Mouse (Mus musculus): ENCODE data around the gene Lgr4. TPM values are rescaled to one million over a fixed set of nuclear protein-coding genes. Genes with fewer than 3 reads are reported as not detected.

The Lgr4 gene
- polyA plus RNA-seq, 1 experiment from 2014 or later, result 20.8 TPM

DNA sequence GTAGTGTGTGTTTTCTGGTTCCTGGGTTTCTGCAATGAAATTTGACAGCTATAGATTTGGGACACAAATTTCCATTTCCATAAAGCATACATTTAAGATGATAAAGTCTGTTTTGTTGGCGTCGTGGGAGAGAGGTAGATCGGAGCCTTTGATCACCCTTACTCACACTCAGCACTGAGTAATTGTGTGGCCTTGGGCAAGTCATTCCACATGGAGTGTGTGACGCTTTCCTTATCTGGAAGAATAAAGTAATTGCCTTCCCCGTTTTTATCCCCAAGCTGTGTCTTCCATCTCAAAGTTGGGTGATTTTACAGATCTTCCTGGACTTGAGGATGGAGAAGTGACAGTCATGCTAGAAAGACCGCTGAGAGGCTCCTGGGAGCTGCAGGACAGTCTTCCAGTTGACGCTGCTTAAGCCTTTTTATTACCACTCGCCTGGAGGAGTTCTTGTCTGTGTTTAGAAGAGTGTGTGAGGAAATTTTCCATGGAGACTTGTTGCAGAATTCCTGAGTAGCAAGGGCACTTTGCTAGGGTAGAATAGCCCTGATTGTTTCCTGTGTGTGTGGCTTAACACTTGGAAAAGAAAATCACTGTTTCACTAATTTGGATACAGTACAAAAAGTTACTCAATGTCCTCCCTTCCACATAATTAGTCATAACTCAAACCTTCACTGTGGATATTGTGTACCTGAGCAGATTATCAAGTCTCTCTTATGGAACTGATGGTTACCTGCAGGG lies 4.0 kb downstream of the Lgr4 start:
- H3K4me2 ChIP-seq (ENCODE audit: low read length), result peak overlapping the region; percentile 19; the same call in 1 of the 2 replicates
- 0 out of 2 replicates have a peak overlapping the region, but pooled peaks have one; percentile 5 for H3K9ac ChIP-seq (ENCODE audit: low read length)
- H3K4me1 ChIP-seq (ENCODE audit: control insufficient read depth in 2 of 2, insufficient read depth in 2 of 2, low read length in 2 of 2), result peaks cover 11 to 39% of the 10 kb centered on the region in 2 experiments
- H3K9me3 ChIP-seq (ENCODE audit: control insufficient read depth, low read length), result no peaks in the 10 kb centered on the region
- WGBS, result 47% methylated on average over 8 of the region's 8 CpGs
- no peak overlapping the region for H3K4me3 ChIP-seq (ENCODE audit: control insufficient read depth in 1 of 2, insufficient read depth in 1 of 2, low read depth in 1 of 2, low read length in 2 of 2)
- H3K27ac ChIP-seq (replicated peaks in 1 of 2; ENCODE audit: control insufficient read depth in 1 of 2, insufficient read depth in 1 of 2, low read depth in 2 of 2, low read length in 2 of 2), result peak overlapping the region in 1 of 2 experiments; percentile 12; a peak in 1 of 4 replicates
- H3K36me3 ChIP-seq (ENCODE audit: control insufficient read depth, insufficient read depth, low read length), result peaks cover 10% of the 10 kb centered on the region
- H3K27me3 ChIP-seq (ENCODE audit: control insufficient read depth, insufficient read depth, low read length), result no peaks in the 10 kb centered on the region
- no peak for ATAC-seq (ENCODE audit: insufficient number of reproducible peaks, insufficient read depth, low FRiP score, low read depth)

DNA sequence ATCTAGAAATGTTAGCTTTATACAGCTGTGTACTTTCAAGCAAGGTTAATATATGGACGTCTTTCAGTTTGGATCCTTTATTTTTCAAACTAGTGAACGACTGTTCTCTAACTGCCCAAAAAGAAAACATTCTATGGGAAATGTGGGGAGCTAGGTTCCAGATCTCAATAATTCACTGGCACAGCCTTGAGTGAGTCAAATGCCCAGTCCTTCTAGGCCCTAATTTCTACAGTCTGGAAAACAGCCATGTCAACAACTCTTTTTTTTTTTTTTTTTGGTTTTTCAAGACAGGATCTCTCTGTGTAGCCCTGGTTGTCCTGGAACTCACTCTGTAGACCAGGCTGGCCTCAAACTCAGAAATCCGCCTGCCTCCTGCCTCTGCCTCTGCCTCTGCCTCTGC lies 4.9 kb downstream of the Lgr4 start:
- H3K27ac ChIP-seq (replicated peaks in 1 of 2; ENCODE audit: control insufficient read depth in 1 of 2, insufficient read depth in 1 of 2, low read depth in 2 of 2, low read length in 2 of 2), result no peak overlapping the region
- no peak overlapping the region for H3K4me2 ChIP-seq (ENCODE audit: low read length)
- peaks cover 10% of the 10 kb centered on the region for H3K36me3 ChIP-seq (ENCODE audit: control insufficient read depth, insufficient read depth, low read length)
- 83% methylated on average over 3 of the region's 3 CpGs for WGBS
- no peak for ATAC-seq (ENCODE audit: insufficient number of reproducible peaks, insufficient read depth, low FRiP score, low read depth)
- peaks cover 11 to 34% of the 10 kb centered on the region in 2 experiments for H3K4me1 ChIP-seq (ENCODE audit: control insufficient read depth in 2 of 2, insufficient read depth in 2 of 2, low read length in 2 of 2)
- H3K4me3 ChIP-seq (ENCODE audit: control insufficient read depth in 1 of 2, insufficient read depth in 1 of 2, low read depth in 1 of 2, low read length in 2 of 2), result no peak overlapping the region
- H3K9ac ChIP-seq (ENCODE audit: low read length), result no peak overlapping the region
- no peaks in the 10 kb centered on the region for H3K9me3 ChIP-seq (ENCODE audit: control insufficient read depth, low read length)
- no peaks in the 10 kb centered on the region for H3K27me3 ChIP-seq (ENCODE audit: control insufficient read depth, insufficient read depth, low read length)

DNA sequence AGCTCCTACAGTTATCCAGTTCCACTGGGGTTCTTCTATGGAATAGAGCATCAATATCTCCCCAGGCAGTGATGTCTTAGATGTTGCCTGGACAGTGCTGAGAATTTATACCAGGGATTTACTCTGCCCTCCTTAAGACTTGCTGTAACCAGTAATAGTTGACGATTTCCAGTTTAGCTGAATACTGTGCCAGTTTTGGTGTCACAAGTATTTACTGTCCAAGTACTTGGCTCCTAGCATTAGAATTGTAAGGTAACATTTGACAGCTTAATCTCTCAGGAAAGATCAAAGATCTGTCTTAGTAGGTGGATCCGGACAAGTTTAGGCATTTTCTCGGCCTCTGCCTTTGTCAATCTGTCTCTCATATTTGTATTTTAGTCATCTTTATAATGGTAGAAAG lies 5.6 kb downstream of the Lgr4 start:
- no peak overlapping the region for H3K9ac ChIP-seq (ENCODE audit: low read length)
- no peak for ATAC-seq (ENCODE audit: insufficient number of reproducible peaks, insufficient read depth, low FRiP score, low read depth)
- H3K9me3 ChIP-seq (ENCODE audit: control insufficient read depth, low read length), result no peaks in the 10 kb centered on the region
- H3K27ac ChIP-seq (replicated peaks in 1 of 2; ENCODE audit: control insufficient read depth in 1 of 2, insufficient read depth in 1 of 2, low read depth in 2 of 2, low read length in 2 of 2), result no peak overlapping the region
- peaks cover 12% of the 10 kb centered on the region for H3K36me3 ChIP-seq (ENCODE audit: control insufficient read depth, insufficient read depth, low read length)
- no peak overlapping the region for H3K4me3 ChIP-seq (ENCODE audit: control insufficient read depth in 1 of 2, insufficient read depth in 1 of 2, low read depth in 1 of 2, low read length in 2 of 2)
- no peak overlapping the region for H3K4me2 ChIP-seq (ENCODE audit: low read length)
- 72% methylated on average over 3 of the region's 3 CpGs for WGBS
- H3K27me3 ChIP-seq (ENCODE audit: control insufficient read depth, insufficient read depth, low read length), result no peaks in the 10 kb centered on the region
- peaks cover 11 to 34% of the 10 kb centered on the region in 2 experiments for H3K4me1 ChIP-seq (ENCODE audit: control insufficient read depth in 2 of 2, insufficient read depth in 2 of 2, low read length in 2 of 2)

GRCm38 (mm10) chr2:109923945-109924344 lies 6.5 kb downstream of the Lgr4 start:
- ATAC-seq (ENCODE audit: insufficient number of reproducible peaks, insufficient read depth, low FRiP score, low read depth), result no peak
- Histone ChIP-seq H3K4me1 (ENCODE audit: control insufficient read depth in 2 of 2, insufficient read depth in 2 of 2, low read length in 2 of 2) (peaks cover 11 to 34% of the 10 kb centered on the region in 2 experiments), H3K9me3 (ENCODE audit: control insufficient read depth, low read length) (no peaks in the 10 kb centered on the region), H3K4me2 (ENCODE audit: low read length) (no peak overlapping the region), H3K4me3 (ENCODE audit: control insufficient read depth in 1 of 2, insufficient read depth in 1 of 2, low read depth in 1 of 2, low read length in 2 of 2) (no peak overlapping the region), H3K36me3 (ENCODE audit: control insufficient read depth, insufficient read depth, low read length) (peaks cover 12% of the 10 kb centered on the region), H3K9ac (ENCODE audit: low read length) (no peak overlapping the region), H3K27ac (replicated peaks in 1 of 2; ENCODE audit: control insufficient read depth in 1 of 2, insufficient read depth in 1 of 2, low read depth in 2 of 2, low read length in 2 of 2) (no peak overlapping the region), H3K27me3 (ENCODE audit: control insufficient read depth, insufficient read depth, low read length) (no peaks in the 10 kb centered on the region)
- WGBS, result 84% methylated on average over 3 of the region's 3 CpGs

DNA sequence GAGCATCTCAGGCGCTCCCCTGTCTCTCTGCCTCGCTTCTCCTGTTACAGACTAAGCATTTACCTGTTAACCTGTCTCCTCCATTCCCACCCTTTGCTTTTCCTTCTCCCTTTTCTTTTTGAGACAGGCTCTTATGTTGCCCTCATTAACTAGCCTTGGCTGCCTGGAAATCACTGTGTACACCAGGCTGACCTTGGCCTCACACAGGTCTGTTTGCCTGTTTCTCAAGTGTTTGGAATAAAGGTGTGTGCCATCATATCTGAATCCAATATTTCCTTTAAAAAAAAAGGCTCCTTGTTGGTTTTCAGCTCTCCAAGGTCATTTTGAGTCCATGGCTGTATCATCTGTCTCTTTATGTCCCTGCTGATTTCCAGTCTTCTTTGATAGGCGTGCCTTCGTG lies 9.5 kb downstream of the Lgr4 start:
- H3K36me3 ChIP-seq (ENCODE audit: control insufficient read depth, insufficient read depth, low read length), result peaks cover 12% of the 10 kb centered on the region
- H3K4me2 ChIP-seq (ENCODE audit: low read length), result no peak overlapping the region
- no peak overlapping the region for H3K9ac ChIP-seq (ENCODE audit: low read length)
- H3K27ac ChIP-seq (replicated peaks in 1 of 2; ENCODE audit: control insufficient read depth in 1 of 2, insufficient read depth in 1 of 2, low read depth in 2 of 2, low read length in 2 of 2), result no peak overlapping the region
- WGBS, result 89% methylated on average over 4 of the region's 4 CpGs
- no peak for ATAC-seq (ENCODE audit: insufficient number of reproducible peaks, insufficient read depth, low FRiP score, low read depth)
- H3K4me1 ChIP-seq (ENCODE audit: control insufficient read depth in 2 of 2, insufficient read depth in 2 of 2, low read length in 2 of 2), result peaks cover 9 to 19% of the 10 kb centered on the region in 2 experiments
- no peak overlapping the region for H3K4me3 ChIP-seq (ENCODE audit: control insufficient read depth in 1 of 2, insufficient read depth in 1 of 2, low read depth in 1 of 2, low read length in 2 of 2)
- no peaks in the 10 kb centered on the region for H3K27me3 ChIP-seq (ENCODE audit: control insufficient read depth, insufficient read depth, low read length)
- H3K9me3 ChIP-seq (ENCODE audit: control insufficient read depth, low read length), result no peaks in the 10 kb centered on the region

GRCm38 (mm10) chr2:109927446-109927845 lies 10.0 kb downstream of the Lgr4 start:
- H3K9me3 ChIP-seq (ENCODE audit: control insufficient read depth, low read length), result no peaks in the 10 kb centered on the region
- H3K4me3 ChIP-seq (ENCODE audit: control insufficient read depth in 1 of 2, insufficient read depth in 1 of 2, low read depth in 1 of 2, low read length in 2 of 2), result no peak overlapping the region
- WGBS, result 85% methylated on average over 7 of the region's 7 CpGs
- H3K4me2 ChIP-seq (ENCODE audit: low read length), result no peak overlapping the region
- no peak for ATAC-seq (ENCODE audit: insufficient number of reproducible peaks, insufficient read depth, low FRiP score, low read depth)
- H3K9ac ChIP-seq (ENCODE audit: low read length), result no peak overlapping the region
- no peak overlapping the region for H3K27ac ChIP-seq (replicated peaks in 1 of 2; ENCODE audit: control insufficient read depth in 1 of 2, insufficient read depth in 1 of 2, low read depth in 2 of 2, low read length in 2 of 2)
- peaks cover 12% of the 10 kb centered on the region for H3K36me3 ChIP-seq (ENCODE audit: control insufficient read depth, insufficient read depth, low read length)
- H3K4me1 ChIP-seq (ENCODE audit: control insufficient read depth in 2 of 2, insufficient read depth in 2 of 2, low read length in 2 of 2), result peaks cover 11 to 23% of the 10 kb centered on the region in 2 experiments
- H3K27me3 ChIP-seq (ENCODE audit: control insufficient read depth, insufficient read depth, low read length), result no peaks in the 10 kb centered on the region

- no peak for ATAC-seq (ENCODE audit: insufficient number of reproducible peaks, insufficient read depth, low FRiP score, low read depth)
- no peaks in the 10 kb centered on the region for H3K27me3 ChIP-seq (ENCODE audit: control insufficient read depth, insufficient read depth, low read length)
- peaks cover 12% of the 10 kb centered on the region for H3K36me3 ChIP-seq (ENCODE audit: control insufficient read depth, insufficient read depth, low read length)
Measured at GRCm38 (mm10) chr2:109927876-109928275, 10.4 kb downstream of the Lgr4 start.

DNA sequence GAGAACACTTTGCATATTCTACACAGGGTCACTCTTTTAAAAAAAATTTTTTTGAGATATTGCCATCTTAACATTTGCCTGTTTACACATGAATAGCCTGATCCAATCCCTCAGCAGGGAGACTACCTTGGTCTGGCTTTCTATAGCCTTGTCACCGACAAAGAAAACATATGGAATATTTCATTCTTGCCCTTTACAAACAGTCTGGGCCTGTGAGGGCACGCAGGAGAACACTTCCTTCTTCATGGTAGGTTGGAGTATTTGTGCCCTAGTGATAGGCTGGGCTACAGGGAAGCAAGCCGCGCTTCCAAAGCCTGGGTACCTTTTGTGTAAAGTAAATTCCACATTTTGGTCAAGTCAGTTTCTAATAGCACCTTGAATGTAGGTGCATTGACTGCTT lies 11.3 kb downstream of the Lgr4 start:
- peaks cover 15 to 31% of the 10 kb centered on the region in 2 experiments for H3K4me1 ChIP-seq (ENCODE audit: control insufficient read depth in 2 of 2, insufficient read depth in 2 of 2, low read length in 2 of 2)
- no peak for ATAC-seq (ENCODE audit: insufficient number of reproducible peaks, insufficient read depth, low FRiP score, low read depth)
- no peak overlapping the region for H3K4me3 ChIP-seq (ENCODE audit: control insufficient read depth in 1 of 2, insufficient read depth in 1 of 2, low read depth in 1 of 2, low read length in 2 of 2)
- no peaks in the 10 kb centered on the region for H3K27me3 ChIP-seq (ENCODE audit: control insufficient read depth, insufficient read depth, low read length)
- peaks cover 12% of the 10 kb centered on the region for H3K36me3 ChIP-seq (ENCODE audit: control insufficient read depth, insufficient read depth, low read length)
- H3K27ac ChIP-seq (replicated peaks in 1 of 2; ENCODE audit: control insufficient read depth in 1 of 2, insufficient read depth in 1 of 2, low read depth in 2 of 2, low read length in 2 of 2), result peak overlapping the region in 1 of 2 experiments; percentile 59; a peak in 2 of 4 replicates
- 56% methylated on average over 4 of the region's 4 CpGs for WGBS
- H3K4me2 ChIP-seq (ENCODE audit: low read length), result no peak overlapping the region
- H3K9me3 ChIP-seq (ENCODE audit: control insufficient read depth, low read length), result no peaks in the 10 kb centered on the region
- no peak overlapping the region for H3K9ac ChIP-seq (ENCODE audit: low read length)

More at GRCm38 (mm10) chr2:109927876-109928275, 10.4 kb downstream of the Lgr4 start:
- Histone ChIP-seq H3K27ac (replicated peaks in 1 of 2; ENCODE audit: control insufficient read depth in 1 of 2, insufficient read depth in 1 of 2, low read depth in 2 of 2, low read length in 2 of 2) (no peak overlapping the region), H3K4me2 (ENCODE audit: low read length) (no peak overlapping the region), H3K9ac (ENCODE audit: low read length) (no peak overlapping the region), H3K4me1 (ENCODE audit: control insufficient read depth in 2 of 2, insufficient read depth in 2 of 2, low read length in 2 of 2) (peaks cover 13 to 27% of the 10 kb centered on the region in 2 experiments), H3K4me3 (ENCODE audit: control insufficient read depth in 1 of 2, insufficient read depth in 1 of 2, low read depth in 1 of 2, low read length in 2 of 2) (no peak overlapping the region), H3K9me3 (ENCODE audit: control insufficient read depth, low read length) (no peaks in the 10 kb centered on the region)

Data from heart, embryonic 14.5 days (tissue).